Mouse (Mus musculus) MEL (cell line): Measurements from ENCODE around the gene Diras1. TPM values are rescaled to one million over a fixed set of nuclear protein-coding genes. Genes with fewer than 3 reads are reported as not detected.
"Not testable (repeated sequence)": the region's sequence is repeated elsewhere in the genome, so short reads cannot be mapped to it uniquely, and the experiment has no call there.

Experiments
- DNase-seq: peaks from one replicate; pipeline ENCODE4 v3.0.0; 2011; ENCODE audit warnings: low read depth, low spot score
- H3K27ac ChIP-seq: 2 replicates; pipeline ENCODE4 v1.5.1; 2012; ENCODE audit warnings: low read depth, mild to moderate bottlenecking, control low read depth, low read length, moderate library complexity; ENCODE audit not compliant: control insufficient read depth
- H3K27me3 ChIP-seq, 2 experiments: fragments of 150-350 bp in 1 of 2; sonication (generic) in 1 of 2; 2 replicates each; pipeline ENCODE4 v1.6.1; 2012; ENCODE audit warnings: low read length in 2 of 2, mild to moderate bottlenecking in 2 of 2, improper control_type of control experiment in 1 of 2, moderate library complexity in 1 of 2; ENCODE audit not compliant: insufficient read depth in 2 of 2, control insufficient read depth in 1 of 2
- H3K36me3 ChIP-seq, 2 experiments: 2 replicates each; pipeline ENCODE4 v1.6.1; 2012 to 2014; ENCODE audit warnings: low read length in 2 of 2, improper control_type of control experiment in 1 of 2, inconsistent platforms in 1 of 2, mild to moderate bottlenecking in 1 of 2; ENCODE audit not compliant: insufficient read depth in 2 of 2, control insufficient read depth in 1 of 2
- H3K4me1 ChIP-seq, 2 experiments: fragments of 150-350 bp in 1 of 2; sonication (generic) in 1 of 2; 2 replicates each; pipeline ENCODE4 v1.6.1; 2012; ENCODE audit warnings: low read length in 2 of 2, improper control_type of control experiment in 1 of 2, mild to moderate bottlenecking in 1 of 2; ENCODE audit not compliant: insufficient read depth in 2 of 2, control insufficient read depth in 1 of 2
- H3K4me3 ChIP-seq, 2 experiments: fragments of 150-350 bp in 1 of 2; sonication (generic) in 1 of 2; 2 replicates each; pipeline ENCODE4 v1.5.1; 2012; ENCODE audit warnings: low read depth in 2 of 2, low read length in 2 of 2, mild to moderate bottlenecking in 2 of 2, moderate library complexity in 2 of 2, control low read depth in 1 of 2, improper control_type of control experiment in 1 of 2; ENCODE audit not compliant: control insufficient read depth in 1 of 2, insufficient read depth in 1 of 2
- H3K79me2 ChIP-seq: 2 replicates; pipeline ENCODE4 v1.6.1; 2012; ENCODE audit warnings: mild to moderate bottlenecking, low read length, moderate library complexity; ENCODE audit not compliant: control insufficient read depth, poor library complexity, insufficient read depth
- H3K9ac ChIP-seq: 2 replicates; pipeline ENCODE4 v1.6.1; 2012; ENCODE audit warnings: low read depth, mild to moderate bottlenecking, control low read depth, low read length, moderate library complexity; ENCODE audit not compliant: control insufficient read depth, poor library complexity, severe bottlenecking
- H3K9me3 ChIP-seq: fragments of 150-350 bp; sonication (generic); replicated peaks from 2 replicates; pipeline ENCODE4 v1.6.1; 2012; ENCODE audit warnings: mild to moderate bottlenecking, low read length, improper control_type of control experiment, moderate library complexity; ENCODE audit not compliant: insufficient read depth
- CTCF ChIP-seq, 3 experiments: IDR thresholded peaks in 2 of 3; conservative IDR thresholded peaks in 1 of 3; 2 replicates each; pipeline ENCODE4 v1.5.1; 2011 to 2012; ENCODE audit warnings: low read length in 3 of 3, low read depth in 2 of 3, mild to moderate bottlenecking in 2 of 3, improper control_type of control experiment in 1 of 3, inconsistent platforms in 1 of 3, mixed read lengths in 1 of 3, moderate library complexity in 1 of 3; ENCODE audit not compliant: control insufficient read depth in 1 of 3, insufficient read depth in 1 of 3, poor library complexity in 1 of 3, severe bottlenecking in 1 of 3
- ELF1 ChIP-seq: IDR thresholded peaks from 2 replicates; pipeline ENCODE4 v1.6.1; 2014; ENCODE audit warnings: low read depth, mild to moderate bottlenecking, inconsistent platforms, low read length, improper control_type of control experiment, moderate library complexity
- GABPA ChIP-seq: IDR thresholded peaks from 2 replicates; pipeline ENCODE4 v1.6.1; 2012; ENCODE audit warnings: low read depth, mild to moderate bottlenecking, inconsistent platforms, low read length, improper control_type of control experiment, moderate library complexity
- GATA1 ChIP-seq: IDR thresholded peaks from 2 replicates; pipeline ENCODE4 v1.6.1; 2011; ENCODE audit warnings: low read depth, low read length, improper control_type of control experiment
- KAT2A ChIP-seq: conservative IDR thresholded peaks from 2 replicates; pipeline ENCODE4 v1.6.1; 2012; ENCODE audit warnings: low read depth, low read length, improper control_type of control experiment, inconsistent platforms
- MAZ ChIP-seq: IDR thresholded peaks from 2 replicates; pipeline ENCODE4 v1.6.1; 2012; ENCODE audit warnings: low read depth, mild to moderate bottlenecking, inconsistent platforms, low read length, improper control_type of control experiment
- MXI1 ChIP-seq: IDR thresholded peaks from 2 replicates; pipeline ENCODE4 v1.6.1; 2011; ENCODE audit warnings: mild to moderate bottlenecking, low read depth, low read length, improper control_type of control experiment
- MYB ChIP-seq: IDR thresholded peaks from 2 replicates; pipeline ENCODE4 v1.6.1; 2011; ENCODE audit warnings: mild to moderate bottlenecking, low read depth, low read length, improper control_type of control experiment
- NELFE ChIP-seq: IDR thresholded peaks from 2 replicates; pipeline ENCODE4 v1.6.1; 2011; ENCODE audit warnings: low read depth, low read length, improper control_type of control experiment
- POLR2AphosphoS5 ChIP-seq: IDR thresholded peaks from 2 replicates; pipeline ENCODE4 v1.6.1; 2012; ENCODE audit warnings: low read depth, borderline replicate concordance, mild to moderate bottlenecking, inconsistent platforms, low read length, moderate library complexity, mixed read lengths
- SIN3A ChIP-seq: IDR thresholded peaks from 2 replicates; pipeline ENCODE4 v1.6.1; 2012; ENCODE audit warnings: low read length, improper control_type of control experiment, inconsistent platforms
- TBP ChIP-seq: IDR thresholded peaks from 2 replicates; pipeline ENCODE4 v1.8.0; 2011; ENCODE audit warnings: low read depth, low read length, improper control_type of control experiment
- TCF12 ChIP-seq: IDR thresholded peaks from 2 replicates; pipeline ENCODE4 v1.6.1; 2014; ENCODE audit warnings: low read depth, mild to moderate bottlenecking, inconsistent platforms, low read length, improper control_type of control experiment, moderate library complexity
- UBTF ChIP-seq: IDR thresholded peaks from 2 replicates; pipeline ENCODE4 v1.6.1; 2012; ENCODE audit warnings: low read depth, mild to moderate bottlenecking, inconsistent platforms, low read length, improper control_type of control experiment, moderate library complexity, borderline replicate concordance; ENCODE audit not compliant: insufficient read depth
- polyA plus RNA-seq, 2 experiments: library from polyadenylated mRNA; stranded (reverse) in 1 of 2; unstranded in 1 of 2; fragments of >175 nt in 1 of 2; fragments of >200 nt in 1 of 2; gene quantifications; 2 replicates each; pipeline versions ENCODE4 v1.2.1 to v1.2.4; 2012; ENCODE audit warnings: low replicate concordance in 2 of 2, low read depth in 1 of 2; ENCODE audit not compliant: insufficient read length in 2 of 2, insufficient read depth in 1 of 2, missing spikeins in 1 of 2
- total RNA-seq: library from RNA; depleted of rRNA; stranded (reverse); fragments of 300-350 nt; gene quantifications from 2 replicates; pipeline ENCODE4 v1.2.3, GENCODE M21; 2012

The Diras1 gene
- total and polyA plus RNA-seq, 3 experiments = 0.04 TPM; not detected in 2

DNA sequence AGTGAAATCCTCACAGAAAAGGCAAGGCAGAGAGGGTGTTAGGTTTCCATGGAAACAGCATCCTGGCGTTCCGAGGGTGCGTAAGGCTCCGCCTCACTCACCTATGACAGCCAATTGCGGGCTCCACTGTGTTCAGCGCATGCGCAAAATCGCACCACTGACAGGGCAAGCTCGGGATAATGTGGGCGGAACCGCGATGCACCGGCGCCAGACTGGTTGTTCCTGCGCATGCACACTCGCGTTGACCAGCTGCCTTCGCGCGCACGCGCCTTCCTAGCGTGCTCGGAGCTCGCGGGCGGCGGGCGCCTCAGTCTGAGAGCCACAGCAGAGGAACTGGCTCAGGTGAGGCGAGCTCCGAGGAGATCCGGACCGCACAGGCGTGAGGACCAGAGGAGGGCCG is 44.4 kb upstream of the Diras1 start, which contains the start of gene Thop1 (continued):
- peak; percentile 93 for TF ChIP-seq SIN3A
- TF ChIP-seq MXI1 = peak; percentile 90

DNA sequence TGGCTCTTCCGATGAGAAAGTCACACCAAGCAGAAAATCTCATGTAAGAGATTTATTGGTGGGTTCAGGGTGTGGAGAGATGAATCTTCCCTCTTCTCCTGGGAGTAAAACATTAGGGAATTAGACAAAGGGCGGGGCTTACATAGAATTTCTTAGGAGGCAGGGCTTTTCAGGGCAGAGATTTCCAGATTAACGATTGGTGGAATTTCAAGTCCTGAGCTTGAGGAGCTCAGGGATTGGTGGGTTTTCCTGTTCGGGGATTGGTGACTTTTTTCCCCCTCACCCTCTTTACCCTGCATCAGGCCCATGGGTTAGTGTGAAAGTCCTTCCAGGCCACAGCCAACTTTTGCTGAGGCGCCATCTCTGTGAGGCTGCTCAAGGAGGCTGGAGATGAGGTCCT is 43.2 kb upstream of the Diras1 start:
- H3K4me3 ChIP-seq = no peak overlapping the region
- peaks cover 0 to 2% of the 10 kb centered on the region in 2 experiments; a peak in 2 of 4 replicates for H3K27me3 ChIP-seq
- DNase-seq = no peak
- H3K9ac ChIP-seq = no peak overlapping the region
- peaks cover 0 to 9% of the 10 kb centered on the region in 2 experiments; a peak in 3 of 4 replicates for H3K4me1 ChIP-seq
- H3K79me2 ChIP-seq = peaks cover 31% of the 10 kb centered on the region
- TF ChIP-seq NELFE = no peak
- no peak for TF ChIP-seq GATA1
- TF ChIP-seq TCF12 = no peak
- no peak for TF ChIP-seq CTCF (IDR thresholded peaks at IDR 0.05 in 2 of 3, conservative IDR thresholded peaks at IDR 0.05 in 1 of 3; ENCODE audit: control insufficient read depth in 1 of 3, insufficient read depth in 1 of 3, low read depth in 2 of 3, low read length in 3 of 3, poor library complexity in 1 of 3, severe bottlenecking in 1 of 3)
- no peak for TF ChIP-seq GABPA
- H3K9me3 ChIP-seq = no peaks in the 10 kb centered on the region
- peaks cover 0 to 4% of the 10 kb centered on the region in 2 experiments; a peak in 1 of 4 replicates for H3K36me3 ChIP-seq
- no peak overlapping the region for H3K27ac ChIP-seq

DNA sequence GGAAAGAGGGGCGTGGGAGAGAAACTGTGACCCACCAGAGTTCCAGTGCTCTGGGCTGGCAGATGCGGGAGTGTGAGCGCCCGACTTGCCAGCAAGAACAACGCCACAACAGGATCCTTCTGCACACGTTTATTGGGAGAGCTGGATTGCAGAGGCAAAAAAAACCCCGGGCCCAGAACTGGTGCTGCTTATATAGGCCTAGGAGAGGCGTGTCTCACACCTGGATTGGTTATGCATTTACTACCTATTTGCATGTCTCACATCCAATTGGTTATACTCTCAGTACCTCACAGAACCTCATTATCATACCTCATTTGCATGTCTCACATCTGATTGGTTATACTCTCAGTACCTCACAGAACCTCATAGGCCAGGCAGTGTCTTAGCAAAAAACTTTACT is 39.1 kb upstream of the Diras1 start:
- H3K27me3 ChIP-seq, H3K79me2 ChIP-seq, H3K36me3 ChIP-seq, DNase-seq, H3K9ac ChIP-seq, H3K4me1 ChIP-seq, H3K9me3 ChIP-seq, H3K27ac ChIP-seq, H3K4me3 ChIP-seq: not testable (repeated sequence)
- peak; percentile 78 for TF ChIP-seq TBP

DNA sequence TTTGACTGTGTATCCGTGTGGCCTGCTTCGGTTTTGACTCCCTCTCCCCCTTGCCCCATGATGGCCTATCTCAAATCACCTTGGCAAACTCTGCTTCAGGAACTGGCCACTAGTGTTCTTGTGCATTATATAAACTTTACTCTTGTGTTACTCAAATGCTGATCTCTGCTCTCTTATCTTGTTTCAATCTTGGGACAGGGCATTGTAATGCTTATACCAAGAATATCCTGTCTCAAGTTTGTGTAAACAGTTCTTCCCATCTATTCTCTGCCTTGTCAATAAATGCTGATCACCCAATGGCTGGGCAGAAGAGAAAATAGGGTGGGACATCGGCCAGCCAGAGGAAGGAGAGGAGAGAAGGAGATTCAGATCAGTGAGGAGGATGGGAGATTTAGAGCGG is 37.2 kb upstream of the Diras1 start:
- H3K27ac ChIP-seq = no peak overlapping the region
- no peaks in the 10 kb centered on the region for H3K9me3 ChIP-seq
- H3K27me3 ChIP-seq = peaks cover 0 to 2% of the 10 kb centered on the region in 2 experiments; a peak in 2 of 4 replicates
- TF ChIP-seq UBTF = no peak
- TF ChIP-seq CTCF (IDR thresholded peaks at IDR 0.05 in 2 of 3, conservative IDR thresholded peaks at IDR 0.05 in 1 of 3; ENCODE audit: control insufficient read depth in 1 of 3, insufficient read depth in 1 of 3, low read depth in 2 of 3, low read length in 3 of 3, poor library complexity in 1 of 3, severe bottlenecking in 1 of 3) = no peak
- TF ChIP-seq KAT2A = no peak
- TF ChIP-seq ELF1 = no peak
- TF ChIP-seq MAZ = no peak
- TF ChIP-seq POLR2AphosphoS5 = no peak
- no peak for TF ChIP-seq MYB
- peaks cover 0 to 2% of the 10 kb centered on the region in 2 experiments; a peak in 1 of 4 replicates for H3K36me3 ChIP-seq
- no peak for DNase-seq
- no peak overlapping the region for H3K9ac ChIP-seq
- H3K79me2 ChIP-seq = peaks cover 20% of the 10 kb centered on the region
- H3K4me3 ChIP-seq = no peak overlapping the region
- peaks cover 3 to 8% of the 10 kb centered on the region in 2 experiments; a peak in 2 of 4 replicates for H3K4me1 ChIP-seq
